Mouse (Mus musculus): ENCODE measurements at regions not wholly inside any gene's neighbourhood (a gene's known extent, or its start where the extent isn't known, plus 50 kb on each side); places are given as distances from the start of the nearest gene placed in this dataset.

GRCm38 (mm10) chr16:29147766-29148165, 61.7 kb upstream of the Hrasls start:
- ATAC-seq (ENCODE audit: insufficient read depth, low FRiP score) = no peak
- WGBS = 51% methylated on average over 1 of the region's 1 CpGs
- Histone ChIP-seq H3K27ac (ENCODE audit: low read length) (no peak overlapping the region), H3K4me2 (ENCODE audit: low read depth, low read length) (no peak overlapping the region), H3K4me1 (ENCODE audit: control insufficient read depth, insufficient read depth, low read length) (no peaks in the 10 kb centered on the region), H3K27me3 (ENCODE audit: control insufficient read depth, insufficient read depth, low read length) (no peaks in the 10 kb centered on the region), H3K9me3 (replicated peaks; ENCODE audit: control insufficient read depth, low read length) (no peaks in the 10 kb centered on the region), H3K36me3 (ENCODE audit: control insufficient read depth, insufficient read depth, low read length) (no peaks in the 10 kb centered on the region), H3K9ac (ENCODE audit: low read length) (no peak overlapping the region), H3K4me3 (replicated peaks; ENCODE audit: low read length) (no peak overlapping the region)

GRCm38 (mm10) chr16:29119217-29119616, 90.3 kb upstream of the Hrasls start:
- H3K9ac ChIP-seq (ENCODE audit: low read length) = no peak overlapping the region
- no peak for ATAC-seq (ENCODE audit: insufficient read depth, low FRiP score)
- no peaks in the 10 kb centered on the region for H3K36me3 ChIP-seq (ENCODE audit: control insufficient read depth, insufficient read depth, low read length)
- H3K27ac ChIP-seq (ENCODE audit: low read length) = no peak overlapping the region
- 79% methylated on average over 4 of the region's 4 CpGs for WGBS
- no peaks in the 10 kb centered on the region for H3K9me3 ChIP-seq (replicated peaks; ENCODE audit: control insufficient read depth, low read length)
- H3K4me3 ChIP-seq (replicated peaks; ENCODE audit: low read length) = no peak overlapping the region
- no peaks in the 10 kb centered on the region for H3K27me3 ChIP-seq (ENCODE audit: control insufficient read depth, insufficient read depth, low read length)
- no peaks in the 10 kb centered on the region for H3K4me1 ChIP-seq (ENCODE audit: control insufficient read depth, insufficient read depth, low read length)
- H3K4me2 ChIP-seq (ENCODE audit: low read depth, low read length) = no peak overlapping the region

GRCm38 (mm10) chr16:29096791-29097190, 112.7 kb upstream of the Hrasls start:
- WGBS = 71% methylated on average over 4 of the region's 4 CpGs
- H3K27me3 ChIP-seq (ENCODE audit: control insufficient read depth, insufficient read depth, low read length) = no peaks in the 10 kb centered on the region
- no peak overlapping the region for H3K27ac ChIP-seq (ENCODE audit: low read length)
- H3K9ac ChIP-seq (ENCODE audit: low read length) = no peak overlapping the region
- no peaks in the 10 kb centered on the region for H3K9me3 ChIP-seq (replicated peaks; ENCODE audit: control insufficient read depth, low read length)
- no peak overlapping the region for H3K4me2 ChIP-seq (ENCODE audit: low read depth, low read length)
- no peaks in the 10 kb centered on the region for H3K36me3 ChIP-seq (ENCODE audit: control insufficient read depth, insufficient read depth, low read length)
- no peaks in the 10 kb centered on the region for H3K4me1 ChIP-seq (ENCODE audit: control insufficient read depth, insufficient read depth, low read length)
- H3K4me3 ChIP-seq (replicated peaks; ENCODE audit: low read length) = no peak overlapping the region
- no peak for ATAC-seq (ENCODE audit: insufficient read depth, low FRiP score)

DNA sequence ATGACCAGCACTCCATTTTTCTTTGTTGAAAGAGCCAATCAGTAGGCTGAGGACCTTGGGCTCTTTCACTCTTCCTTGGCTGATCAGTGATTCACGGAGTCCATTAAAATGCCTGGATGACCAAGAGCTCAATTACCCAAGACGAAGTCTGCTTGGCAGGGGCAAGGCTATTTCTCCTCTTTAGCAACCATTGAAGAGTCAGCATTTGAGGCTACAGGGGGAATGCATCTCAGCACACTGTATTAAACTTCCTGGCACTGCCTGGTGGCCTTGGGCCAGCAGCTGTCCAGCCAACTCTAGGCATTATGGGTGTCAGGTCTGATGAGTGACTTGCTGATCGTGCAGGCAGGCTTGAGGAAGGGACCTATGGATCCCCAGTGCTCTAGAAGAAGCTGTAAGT, 136.5 kb upstream of the Mb21d2 start:
- Histone ChIP-seq H3K36me3 (ENCODE audit: control insufficient read depth, insufficient read depth, low read length) (no peaks in the 10 kb centered on the region), H3K27ac (ENCODE audit: low read length) (no peak overlapping the region), H3K4me2 (ENCODE audit: low read depth, low read length) (no peak overlapping the region), H3K4me3 (replicated peaks; ENCODE audit: low read length) (no peak overlapping the region), H3K4me1 (ENCODE audit: control insufficient read depth, insufficient read depth, low read length) (no peaks in the 10 kb centered on the region), H3K9me3 (replicated peaks; ENCODE audit: control insufficient read depth, low read length) (no peaks in the 10 kb centered on the region), H3K9ac (ENCODE audit: low read length) (no peak overlapping the region), H3K27me3 (ENCODE audit: control insufficient read depth, insufficient read depth, low read length) (no peaks in the 10 kb centered on the region)
- no peak for ATAC-seq (ENCODE audit: insufficient read depth, low FRiP score)
- 86% methylated on average over 3 of the region's 3 CpGs for WGBS

DNA sequence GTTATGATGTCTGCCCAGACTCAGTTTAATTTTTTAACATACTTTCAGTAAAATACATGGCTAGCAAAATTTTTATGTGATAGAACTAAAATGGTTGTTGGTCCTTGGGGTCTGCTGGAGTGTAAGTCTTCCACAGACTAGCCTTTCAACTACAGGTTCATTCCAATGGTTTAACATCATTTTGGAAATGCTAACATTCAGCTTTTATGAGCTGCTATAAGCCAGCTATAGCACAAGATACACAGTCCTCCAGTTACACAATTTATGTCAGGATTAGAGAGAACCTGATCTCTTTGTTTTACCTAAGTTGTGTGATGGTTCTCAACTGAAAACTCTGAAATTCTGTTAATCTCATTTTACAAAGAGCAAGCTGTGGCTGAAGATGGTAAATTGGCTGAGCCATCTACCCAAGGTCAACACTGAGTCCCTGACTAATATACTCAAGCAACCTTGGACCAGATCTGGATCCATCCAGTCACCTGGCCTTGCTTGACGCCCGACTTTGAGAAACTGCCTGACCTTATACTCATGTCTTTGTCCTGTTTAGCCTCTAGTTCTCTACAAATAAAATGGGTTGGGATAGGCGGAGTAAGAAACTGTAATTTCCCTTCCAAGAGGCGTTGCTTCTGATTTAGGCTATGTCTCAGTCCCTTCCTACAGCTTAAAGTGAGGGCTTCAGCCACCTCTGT, 135.8 kb upstream of the Mb21d2 start:
- Histone ChIP-seq H3K27ac (ENCODE audit: low read length) (no peak overlapping the region), H3K9ac (ENCODE audit: low read length) (no peak overlapping the region), H3K4me2 (ENCODE audit: low read depth, low read length) (no peak overlapping the region), H3K4me1 (ENCODE audit: control insufficient read depth, insufficient read depth, low read length) (no peaks in the 10 kb centered on the region), H3K4me3 (replicated peaks; ENCODE audit: low read length) (no peak overlapping the region), H3K36me3 (ENCODE audit: control insufficient read depth, insufficient read depth, low read length) (no peaks in the 10 kb centered on the region), H3K27me3 (ENCODE audit: control insufficient read depth, insufficient read depth, low read length) (no peaks in the 10 kb centered on the region), H3K9me3 (replicated peaks; ENCODE audit: control insufficient read depth, low read length) (no peaks in the 10 kb centered on the region)
- 81% methylated on average over 4 of the region's 4 CpGs for WGBS
- ATAC-seq (ENCODE audit: insufficient read depth, low FRiP score) = no peak

- no peak overlapping the region for H3K4me3 ChIP-seq (replicated peaks; ENCODE audit: low read length)
- no peaks in the 10 kb centered on the region for H3K4me1 ChIP-seq (ENCODE audit: control insufficient read depth, insufficient read depth, low read length)
- ATAC-seq (ENCODE audit: insufficient read depth, low FRiP score) = 0 out of 2 replicates have a peak, but pooled peaks have one; percentile 44
- H3K27me3 ChIP-seq (ENCODE audit: control insufficient read depth, insufficient read depth, low read length) = no peaks in the 10 kb centered on the region
- no peak overlapping the region for H3K27ac ChIP-seq (ENCODE audit: low read length)
- no peaks in the 10 kb centered on the region for H3K36me3 ChIP-seq (ENCODE audit: control insufficient read depth, insufficient read depth, low read length)
- no peaks in the 10 kb centered on the region for H3K9me3 ChIP-seq (replicated peaks; ENCODE audit: control insufficient read depth, low read length)
- no peak overlapping the region for H3K4me2 ChIP-seq (ENCODE audit: low read depth, low read length)
- no peak overlapping the region for H3K9ac ChIP-seq (ENCODE audit: low read length)
Measured at GRCm38 (mm10) chr16:29063377-29063776, 133.9 kb upstream of the Mb21d2 start.

GRCm38 (mm10) chr16:29057076-29057475, 127.6 kb upstream of the Mb21d2 start:
- no peaks in the 10 kb centered on the region for H3K27me3 ChIP-seq (ENCODE audit: control insufficient read depth, insufficient read depth, low read length)
- H3K4me2 ChIP-seq (ENCODE audit: low read depth, low read length) = no peak overlapping the region
- no peaks in the 10 kb centered on the region for H3K36me3 ChIP-seq (ENCODE audit: control insufficient read depth, insufficient read depth, low read length)
- H3K4me1 ChIP-seq (ENCODE audit: control insufficient read depth, insufficient read depth, low read length) = no peaks in the 10 kb centered on the region
- no peak overlapping the region for H3K4me3 ChIP-seq (replicated peaks; ENCODE audit: low read length)
- no peak overlapping the region for H3K27ac ChIP-seq (ENCODE audit: low read length)
- no peak overlapping the region for H3K9ac ChIP-seq (ENCODE audit: low read length)
- no peak for ATAC-seq (ENCODE audit: insufficient read depth, low FRiP score)
- no peaks in the 10 kb centered on the region for H3K9me3 ChIP-seq (replicated peaks; ENCODE audit: control insufficient read depth, low read length)
- WGBS = 83% methylated on average over 5 of the region's 5 CpGs

- H3K4me1 ChIP-seq (ENCODE audit: control insufficient read depth, insufficient read depth, low read length) = no peaks in the 10 kb centered on the region
- WGBS = 49% methylated on average over 8 of the region's 8 CpGs
- H3K4me2 ChIP-seq (ENCODE audit: low read depth, low read length) = no peak overlapping the region
- no peaks in the 10 kb centered on the region for H3K9me3 ChIP-seq (replicated peaks; ENCODE audit: control insufficient read depth, low read length)
- no peak overlapping the region for H3K4me3 ChIP-seq (replicated peaks; ENCODE audit: low read length)
- ATAC-seq (ENCODE audit: insufficient read depth, low FRiP score) = no peak; the same call in 1 of the 2 replicates
- H3K36me3 ChIP-seq (ENCODE audit: control insufficient read depth, insufficient read depth, low read length) = no peaks in the 10 kb centered on the region
- H3K27me3 ChIP-seq (ENCODE audit: control insufficient read depth, insufficient read depth, low read length) = no peaks in the 10 kb centered on the region
- no peak overlapping the region for H3K27ac ChIP-seq (ENCODE audit: low read length)
- no peak overlapping the region for H3K9ac ChIP-seq (ENCODE audit: low read length)
Measured at GRCm38 (mm10) chr16:29054423-29054822, 125.0 kb upstream of the Mb21d2 start.

DNA sequence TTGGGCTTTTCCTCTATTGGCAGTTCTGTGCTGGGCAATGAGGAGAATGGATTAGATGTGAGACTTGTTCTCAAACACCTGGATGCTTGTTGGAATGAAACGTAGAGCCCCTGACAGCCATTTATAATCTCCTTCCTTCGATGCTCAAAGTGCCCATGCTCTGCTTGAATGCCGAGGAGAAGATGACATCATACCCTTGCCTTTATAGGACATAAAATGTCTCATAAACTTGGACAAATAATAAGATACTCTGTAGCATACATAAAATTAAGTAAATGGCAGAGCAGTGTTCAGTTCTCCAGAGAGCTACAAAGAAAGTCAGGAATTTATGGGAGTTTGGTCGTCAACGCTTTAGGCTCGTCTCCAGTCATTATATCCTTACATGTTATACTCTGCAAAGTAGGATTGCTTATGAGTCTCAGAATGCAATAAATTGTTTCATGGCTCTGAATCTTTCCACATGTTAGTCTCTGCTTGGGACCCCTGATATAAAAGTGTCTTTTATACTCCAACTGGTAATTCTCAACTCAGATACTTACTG, 117.0 kb upstream of the Mb21d2 start:
- ATAC-seq (ENCODE audit: insufficient read depth, low FRiP score) = no peak
- H3K27me3 ChIP-seq (ENCODE audit: control insufficient read depth, insufficient read depth, low read length) = no peaks in the 10 kb centered on the region
- H3K9ac ChIP-seq (ENCODE audit: low read length) = no peak overlapping the region
- H3K27ac ChIP-seq (ENCODE audit: low read length) = no peak overlapping the region
- no peak overlapping the region for H3K4me3 ChIP-seq (replicated peaks; ENCODE audit: low read length)
- no peak overlapping the region for H3K4me2 ChIP-seq (ENCODE audit: low read depth, low read length)
- H3K36me3 ChIP-seq (ENCODE audit: control insufficient read depth, insufficient read depth, low read length) = no peaks in the 10 kb centered on the region
- H3K4me1 ChIP-seq (ENCODE audit: control insufficient read depth, insufficient read depth, low read length) = no peaks in the 10 kb centered on the region
- 73% methylated on average over 6 of the region's 6 CpGs for WGBS
- H3K9me3 ChIP-seq (replicated peaks; ENCODE audit: control insufficient read depth, low read length) = no peaks in the 10 kb centered on the region
